Mouse (Mus musculus) lung, postnatal 0 days (tissue): ENCODE results near the gene Zfp429.

Experiments used
- CTCF ChIP-seq: IDR thresholded peaks from 2 replicates; pipeline ENCODE4 v1.5.1; 2016; ENCODE audit warnings: antibody characterized with exemption, mild to moderate bottlenecking
- EP300 ChIP-seq: IDR thresholded peaks from 2 replicates; pipeline ENCODE4 v1.6.1; 2016; ENCODE audit warnings: antibody characterized with exemption, mild to moderate bottlenecking, control low read depth

GRCm38 (mm10) chr13:67351854-67352253, 47.8 kb downstream of the Zfp429 start:
- TF ChIP-seq CTCF (no peak), EP300 (no peak)
